Mouse (Mus musculus): ENCODE data around the gene Serpinb2. TPM values are rescaled to one million over a fixed set of nuclear protein-coding genes. Genes with fewer than 3 reads are reported as not detected.

The Serpinb2 gene
- polyA plus RNA-seq, 1 experiment: 0.05 TPM

GRCm38 (mm10) chr1:107577514-107577913, 66.3 kb downstream of the Serpinb2 start:
- no peak for TF ChIP-seq POLR2A (IDR thresholded peaks at IDR 0.05; ENCODE audit: low read depth, low read length)
- TF ChIP-seq CTCF (IDR thresholded peaks at IDR 0.05; ENCODE audit: extremely low read depth, insufficient read length, insufficient replicate concordance, low read depth, low read length): no peak
- H3K4me3 ChIP-seq (ENCODE audit: low read depth, low read length): no peak overlapping the region
- no peaks in the 10 kb centered on the region for H3K36me3 ChIP-seq (ENCODE audit: control insufficient read depth, insufficient read depth, low read length)
- H3K27me3 ChIP-seq (ENCODE audit: control insufficient read depth, insufficient read depth, low read length): no peaks in the 10 kb centered on the region
- no peak overlapping the region for H3K27ac ChIP-seq (ENCODE audit: insufficient read depth, low read depth, low read length)
- WGBS: 53% methylated on average over 1 of the region's 1 CpGs
- no peaks in the 10 kb centered on the region for H3K4me1 ChIP-seq (ENCODE audit: control insufficient read depth, insufficient read depth, insufficient read length, low read length)

GRCm38 (mm10) chr1:107581220-107581619, 70.0 kb downstream of the Serpinb2 start:
- Histone ChIP-seq H3K4me3 (ENCODE audit: low read depth, low read length) (no peak overlapping the region), H3K27ac (ENCODE audit: insufficient read depth, low read depth, low read length) (no peak overlapping the region), H3K4me1 (ENCODE audit: control insufficient read depth, insufficient read depth, insufficient read length, low read length) (no peaks in the 10 kb centered on the region), H3K36me3 (ENCODE audit: control insufficient read depth, insufficient read depth, low read length) (no peaks in the 10 kb centered on the region), H3K27me3 (ENCODE audit: control insufficient read depth, insufficient read depth, low read length) (no peaks in the 10 kb centered on the region)
- 65% methylated on average over 1 of the region's 1 CpGs for WGBS
- no peak for TF ChIP-seq POLR2A (IDR thresholded peaks at IDR 0.05; ENCODE audit: low read depth, low read length)
- no peak for TF ChIP-seq CTCF (IDR thresholded peaks at IDR 0.05; ENCODE audit: extremely low read depth, insufficient read length, insufficient replicate concordance, low read depth, low read length)

- no peaks in the 10 kb centered on the region for H3K36me3 ChIP-seq (ENCODE audit: control insufficient read depth, insufficient read depth, low read length)
Measured at GRCm38 (mm10) chr1:107582900-107583299, 71.7 kb downstream of the Serpinb2 start.

GRCm38 (mm10) chr1:107583958-107584376, 72.7 kb downstream of the Serpinb2 start:
- Histone ChIP-seq H3K4me3 (ENCODE audit: low read depth, low read length) (no peak overlapping the region), H3K27ac (ENCODE audit: insufficient read depth, low read depth, low read length) (no peak overlapping the region), H3K36me3 (ENCODE audit: control insufficient read depth, insufficient read depth, low read length) (no peaks in the 10 kb centered on the region), H3K4me1 (ENCODE audit: control insufficient read depth, insufficient read depth, insufficient read length, low read length) (no peaks in the 10 kb centered on the region), H3K27me3 (ENCODE audit: control insufficient read depth, insufficient read depth, low read length) (no peaks in the 10 kb centered on the region)
- WGBS: 4% methylated on average over 1 of the region's 1 CpGs
- TF ChIP-seq CTCF (IDR thresholded peaks at IDR 0.05; ENCODE audit: extremely low read depth, insufficient read length, insufficient replicate concordance, low read depth, low read length): no peak

More at GRCm38 (mm10) chr1:107582900-107583299, 71.7 kb downstream of the Serpinb2 start:
- Histone ChIP-seq H3K4me3 (ENCODE audit: low read depth, low read length) (no peak overlapping the region), H3K27me3 (ENCODE audit: control insufficient read depth, insufficient read depth, low read length) (no peaks in the 10 kb centered on the region), H3K4me1 (ENCODE audit: control insufficient read depth, insufficient read depth, insufficient read length, low read length) (no peaks in the 10 kb centered on the region), H3K27ac (ENCODE audit: insufficient read depth, low read depth, low read length) (no peak overlapping the region)
- no peak for TF ChIP-seq CTCF (IDR thresholded peaks at IDR 0.05; ENCODE audit: extremely low read depth, insufficient read length, insufficient replicate concordance, low read depth, low read length)
- no peak for TF ChIP-seq POLR2A (IDR thresholded peaks at IDR 0.05; ENCODE audit: low read depth, low read length)

GRCm38 (mm10) chr1:107584932-107585331, 73.7 kb downstream of the Serpinb2 start:
- Histone ChIP-seq H3K27ac (ENCODE audit: insufficient read depth, low read depth, low read length) (no peak overlapping the region), H3K4me1 (ENCODE audit: control insufficient read depth, insufficient read depth, insufficient read length, low read length) (no peaks in the 10 kb centered on the region), H3K27me3 (ENCODE audit: control insufficient read depth, insufficient read depth, low read length) (no peaks in the 10 kb centered on the region), H3K36me3 (ENCODE audit: control insufficient read depth, insufficient read depth, low read length) (no peaks in the 10 kb centered on the region), H3K4me3 (ENCODE audit: low read depth, low read length) (no peak overlapping the region)
- no peak for TF ChIP-seq POLR2A (IDR thresholded peaks at IDR 0.05; ENCODE audit: low read depth, low read length)
- TF ChIP-seq CTCF (IDR thresholded peaks at IDR 0.05; ENCODE audit: extremely low read depth, insufficient read length, insufficient replicate concordance, low read depth, low read length): no peak
- 80% methylated on average over 3 of the region's 3 CpGs for WGBS

Other genes with a start within 250 kb of the Serpinb2 start
- not detected in 2 replicates for gene Serpinb3b, start 233.1 kb upstream of the Serpinb2 start, polyA plus RNA-seq (2012; rRNA removed)
- not detected in 2 replicates for gene Serpinb3c, start 233.1 kb upstream of the Serpinb2 start, polyA plus RNA-seq (2012; rRNA removed)
- not detected in 2 replicates for gene Serpinb11, start 150.2 kb upstream of the Serpinb2 start, polyA plus RNA-seq (2012; rRNA removed)
- not detected in 2 replicates for gene Serpinb7, start 111.8 kb upstream of the Serpinb2 start, polyA plus RNA-seq (2012; rRNA removed)
- gene Serpinb8, start 78.6 kb downstream of the Serpinb2 start, polyA plus RNA-seq (2012; rRNA removed): 0.53 and 0.62 TPM in 2 replicates